Mouse (Mus musculus): ENCODE measurements at regions not wholly inside any gene's neighbourhood (a gene's known extent, or its start where the extent isn't known, plus 50 kb on each side); places are given as distances from the start of the nearest gene placed in this dataset.

DNA sequence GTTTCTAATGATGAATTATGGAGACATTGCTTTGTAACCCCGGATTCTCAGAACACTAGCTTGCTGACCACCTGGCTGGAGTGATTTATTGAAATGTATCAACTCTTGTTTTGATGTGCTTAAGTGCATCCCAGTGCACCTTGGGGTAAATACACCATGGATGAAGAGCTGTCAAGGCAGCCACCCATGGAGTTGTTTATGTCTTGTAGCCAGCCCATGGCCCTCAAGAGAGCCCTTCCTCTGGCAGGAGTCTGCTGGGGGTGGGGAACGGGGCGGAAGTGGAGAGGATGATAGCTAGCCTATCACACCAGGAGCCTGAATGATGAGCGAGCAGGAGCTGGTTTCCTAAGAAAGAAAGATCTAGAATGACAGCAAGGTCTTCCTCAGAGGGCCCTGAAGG, 128.6 kb upstream of the A1bg start:
- TF ChIP-seq POLR2A (IDR thresholded peaks at IDR 0.05; ENCODE audit: control insufficient read depth, extremely low read depth, insufficient read depth, low read length, poor library complexity) (no peak), CTCF (IDR thresholded peaks at IDR 0.05; ENCODE audit: borderline replicate concordance, control insufficient read depth, extremely low read depth, insufficient read depth, low read length, poor library complexity) (no peak)
